Mouse (Mus musculus) cortical plate, adult 2 months (tissue): ENCODE data around the gene Ctrc. TPM values are rescaled to one million over a fixed set of nuclear protein-coding genes. Genes with fewer than 3 reads are reported as not detected.

ENCODE experiments used
- H3K27ac ChIP-seq: fragments of 200-500 bp; 2 replicates; pipeline ENCODE4 v1.5.1; 2012; ENCODE audit warnings: low read length, control low read depth, inconsistent platforms; ENCODE audit not compliant: insufficient read depth
- H3K4me1 ChIP-seq: fragments of 200-500 bp; 2 replicates; pipeline ENCODE4 v1.6.1; 2011; ENCODE audit warnings: low read length; ENCODE audit not compliant: control insufficient read depth, insufficient read depth
- H3K4me3 ChIP-seq: fragments of 200-500 bp; 2 replicates; pipeline ENCODE4 v1.5.1; 2011; ENCODE audit warnings: mild to moderate bottlenecking, low read length, control low read depth; ENCODE audit not compliant: insufficient read depth
- CTCF ChIP-seq: fragments of 200-500 bp; IDR thresholded peaks from 2 replicates; pipeline ENCODE4 v1.5.1; 2011; ENCODE audit warnings: mild to moderate bottlenecking, control low read depth, low read length; ENCODE audit not compliant: insufficient read depth; ENCODE audit errors: extremely low read depth
- POLR2A ChIP-seq: fragments of 200-500 bp; IDR thresholded peaks from 2 replicates; pipeline ENCODE4 v1.6.1; 2011; ENCODE audit warnings: mild to moderate bottlenecking, low read length, control low read depth; ENCODE audit not compliant: insufficient read depth; ENCODE audit errors: extremely low read depth
- polyA plus RNA-seq: library from polyadenylated mRNA; depleted of rRNA; stranded (reverse); fragments of >200 nt; gene quantifications from 2 replicates; pipeline ENCODE4 v1.2.3, GENCODE M21; 2012

The Ctrc gene
- polyA plus RNA-seq, 1 experiment: not detected

DNA sequence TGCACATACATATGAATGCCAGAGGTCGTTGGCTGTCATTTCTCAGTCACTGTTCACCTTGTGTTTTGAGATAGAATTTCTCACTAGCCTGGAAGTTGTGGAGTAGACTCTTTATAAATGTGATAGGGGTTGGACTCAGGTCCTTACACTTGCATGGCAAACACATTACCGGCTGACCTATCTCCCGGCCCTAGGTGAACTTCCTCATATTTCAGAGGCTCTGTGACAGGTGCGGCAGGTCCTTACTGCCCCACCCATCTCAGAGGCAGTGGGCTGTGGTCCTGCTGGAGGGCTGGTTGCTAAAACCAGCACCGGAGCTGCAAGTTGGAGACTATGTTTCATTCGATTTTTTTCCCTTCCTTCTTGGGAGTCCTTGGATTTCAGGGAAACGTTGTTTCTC lies 32.5 kb upstream of the Ctrc start:
- TF ChIP-seq POLR2A: no peak
- TF ChIP-seq CTCF: no peak
- H3K4me1 ChIP-seq: peaks cover 2% of the 10 kb centered on the region; the same call in 1 of the 2 replicates
- no peak overlapping the region for H3K4me3 ChIP-seq
- peak overlapping the region; percentile 69 for H3K27ac ChIP-seq

GRCm38 (mm10) chr4:141875481-141876108 lies 29.4 kb upstream of the Ctrc start:
- Histone ChIP-seq H3K27ac (peak overlapping the region; percentile 89), H3K4me1 (peaks cover 6% of the 10 kb centered on the region), H3K4me3 (peak overlapping the region; percentile 94)
- TF ChIP-seq CTCF: no peak
- TF ChIP-seq POLR2A: no peak

DNA sequence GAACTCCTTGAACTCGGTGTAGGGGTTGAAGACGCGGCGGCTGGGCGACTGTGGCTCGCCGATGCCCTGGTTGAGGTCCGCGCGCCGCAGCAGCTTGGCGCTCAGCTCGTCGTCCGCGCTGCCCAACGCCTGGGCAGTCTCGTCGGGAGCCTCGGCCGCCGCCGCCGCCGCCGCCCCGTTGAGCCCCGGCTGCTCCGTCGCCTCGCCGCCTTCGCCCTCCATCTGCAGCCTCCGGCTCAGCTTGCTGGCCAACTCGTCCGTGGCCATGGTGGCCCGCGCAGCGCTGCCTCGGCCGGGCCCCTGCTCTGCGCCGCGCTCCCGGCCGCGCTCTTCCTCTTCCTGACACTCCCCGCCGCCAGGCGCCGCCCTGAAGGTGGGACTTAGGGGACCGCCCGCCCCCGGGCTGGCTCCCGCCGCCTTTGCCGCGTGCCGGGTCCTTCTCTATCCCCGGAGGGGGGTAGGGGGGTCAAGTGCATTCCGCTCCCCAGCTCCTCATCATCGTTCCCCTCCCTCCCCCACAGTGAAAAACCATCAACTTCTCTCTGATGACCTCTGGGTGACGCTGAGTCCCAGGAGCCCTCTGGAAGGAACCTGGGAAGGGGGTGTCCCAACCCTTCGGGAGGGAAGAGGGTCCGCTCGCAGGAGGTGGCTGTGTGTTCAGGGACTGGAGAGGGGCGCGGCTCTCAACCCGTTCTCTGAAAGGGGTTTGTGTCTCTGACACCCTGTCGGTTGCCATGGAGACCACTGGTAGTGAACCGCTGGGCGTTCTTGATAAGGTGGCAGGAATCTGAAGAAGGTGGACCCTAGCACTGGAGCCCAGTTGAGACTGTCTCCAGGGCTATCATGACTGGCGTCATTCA lies 28.7 kb upstream of the Ctrc start, which contains the start of gene Efhd2:
Gene Efhd2, minus strand, starts transcription at position 320 of the 860 bp plus-strand sequence.
- TF ChIP-seq CTCF (no peak), POLR2A (peak; percentile 70)
- Histone ChIP-seq H3K4me3 (peak within 1 kb of the TSS; percentile 94), H3K27ac (peak within 1 kb of the TSS; percentile 95), H3K4me1 (peaks cover 6% of the 10 kb centered on the region)

- Histone ChIP-seq H3K27ac (peak overlapping the region; percentile 95), H3K4me1 (peaks cover 6% of the 10 kb centered on the region), H3K4me3 (peak overlapping the region; percentile 94)
- TF ChIP-seq POLR2A: no peak
- TF ChIP-seq CTCF: no peak
Observed at GRCm38 (mm10) chr4:141874111-141874600, 28.0 kb upstream of the Ctrc start.

DNA sequence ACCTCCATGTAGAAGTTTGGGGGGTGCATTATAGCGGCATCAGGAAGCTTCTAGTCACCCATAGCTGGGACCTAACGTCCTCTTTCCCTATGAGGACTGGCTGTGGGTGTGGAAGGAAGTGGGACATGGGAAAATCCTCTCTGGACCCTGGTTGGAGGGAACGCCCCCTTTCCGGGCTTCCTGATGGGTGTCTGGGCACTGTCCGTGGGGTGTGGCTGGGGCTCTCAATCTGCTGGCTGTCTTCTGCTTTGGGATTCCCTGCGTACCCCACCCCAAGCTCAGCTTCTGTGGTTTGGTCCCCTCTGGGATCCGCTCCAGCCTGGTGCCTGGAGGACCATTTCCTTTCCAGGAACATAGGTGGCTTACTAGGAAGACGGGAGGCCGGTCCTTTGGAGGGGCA lies 26.8 kb upstream of the Ctrc start:
- TF ChIP-seq POLR2A (no peak), CTCF (no peak)
- peak overlapping the region; percentile 94 for H3K4me3 ChIP-seq
- peak overlapping the region; percentile 67 for H3K27ac ChIP-seq
- peaks cover 6% of the 10 kb centered on the region for H3K4me1 ChIP-seq

GRCm38 (mm10) chr4:141871909-141872308 lies 25.8 kb upstream of the Ctrc start:
- H3K4me1 ChIP-seq: peaks cover 9% of the 10 kb centered on the region

DNA sequence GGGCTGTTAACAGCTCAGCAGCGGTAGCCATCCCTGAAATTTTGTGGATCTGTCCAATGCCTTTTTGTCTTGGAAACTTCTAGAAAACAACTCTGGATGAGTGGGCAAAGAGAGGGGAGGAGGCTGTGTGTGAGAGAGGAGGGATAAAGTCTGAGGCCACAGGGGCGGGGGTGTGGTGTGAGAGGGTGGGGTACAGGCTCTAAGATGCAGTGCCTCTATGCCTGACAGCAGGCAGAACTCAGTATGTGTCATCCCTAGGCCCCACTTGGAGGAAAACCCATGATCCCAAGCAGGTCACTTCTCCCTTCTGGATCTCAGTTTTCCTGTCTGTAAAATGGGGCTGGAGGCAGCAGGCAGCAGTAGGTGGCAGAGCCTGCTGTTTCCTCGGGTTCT lies 25.2 kb upstream of the Ctrc start:
- peak overlapping the region; percentile 39 for H3K27ac ChIP-seq
- TF ChIP-seq POLR2A: no peak
- peaks cover 13% of the 10 kb centered on the region for H3K4me1 ChIP-seq
- H3K4me3 ChIP-seq: peak overlapping the region; percentile 94; the same call in 1 of the 2 replicates

More at GRCm38 (mm10) chr4:141871909-141872308, 25.8 kb upstream of the Ctrc start:
- Histone ChIP-seq H3K27ac (peak overlapping the region; percentile 39), H3K4me3 (peak overlapping the region; percentile 94)
- TF ChIP-seq CTCF (no peak), POLR2A (peak; percentile 11; the same call in 1 of the 2 replicates)

DNA sequence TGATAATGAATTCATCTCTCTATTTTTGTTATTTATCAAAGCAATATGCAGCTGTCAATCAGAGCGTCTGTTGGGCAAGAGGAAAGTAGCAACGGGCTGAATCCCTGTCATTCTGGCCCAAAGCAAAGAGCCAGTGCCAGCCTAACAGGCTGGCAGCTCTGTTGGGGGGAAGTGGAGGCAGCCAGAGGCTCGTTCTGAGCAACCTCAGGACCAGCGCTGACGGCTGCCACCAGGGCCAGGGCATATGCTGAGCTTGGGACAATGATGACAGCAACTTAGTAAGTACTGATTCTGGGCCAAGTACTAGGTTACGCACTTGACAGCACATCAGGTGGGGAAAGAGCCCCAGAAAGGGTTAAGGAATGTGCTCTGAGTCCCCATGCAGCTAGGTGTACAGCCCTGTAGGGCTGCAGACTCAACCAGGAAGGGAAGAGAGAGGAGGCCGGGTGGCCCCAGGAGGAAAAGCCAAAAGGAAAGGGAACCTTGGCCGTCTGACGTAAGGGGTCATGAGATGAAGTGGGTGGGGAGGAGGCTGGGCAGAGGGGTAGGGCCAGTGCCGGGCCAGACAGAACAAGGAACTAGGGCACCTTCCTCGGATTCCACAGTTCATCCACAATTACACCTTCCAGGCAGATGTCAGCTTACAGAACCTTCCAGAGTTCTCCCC lies 24.6 kb upstream of the Ctrc start:
- Histone ChIP-seq H3K27ac (peak overlapping the region; percentile 39), H3K4me1 (peaks cover 13% of the 10 kb centered on the region), H3K4me3 (peak overlapping the region; percentile 94; the same call in 1 of the 2 replicates)

More for the DNA sequence above, 24.6 kb upstream of the Ctrc start:
- TF ChIP-seq CTCF: no peak
- TF ChIP-seq POLR2A: 0 out of 2 replicates have a peak, but pooled peaks have one; percentile 21
